Mouse (Mus musculus) liver, adult (tissue): ENCODE results near the gene Gm17542.

Experiments used
- GATA4 ChIP-seq: IDR thresholded peaks from 2 replicates; pipeline ENCODE4 v1.6.1; 2014; ENCODE audit warnings: mild to moderate bottlenecking, low read length; ENCODE audit not compliant: insufficient replicate concordance

Gene Gm17542

GRCm38 (mm10) chr10:58663868-58664267 is 54.1 kb downstream of the Gm17542 start:
- no peak for TF ChIP-seq GATA4
